In the genomic region with DNA sequence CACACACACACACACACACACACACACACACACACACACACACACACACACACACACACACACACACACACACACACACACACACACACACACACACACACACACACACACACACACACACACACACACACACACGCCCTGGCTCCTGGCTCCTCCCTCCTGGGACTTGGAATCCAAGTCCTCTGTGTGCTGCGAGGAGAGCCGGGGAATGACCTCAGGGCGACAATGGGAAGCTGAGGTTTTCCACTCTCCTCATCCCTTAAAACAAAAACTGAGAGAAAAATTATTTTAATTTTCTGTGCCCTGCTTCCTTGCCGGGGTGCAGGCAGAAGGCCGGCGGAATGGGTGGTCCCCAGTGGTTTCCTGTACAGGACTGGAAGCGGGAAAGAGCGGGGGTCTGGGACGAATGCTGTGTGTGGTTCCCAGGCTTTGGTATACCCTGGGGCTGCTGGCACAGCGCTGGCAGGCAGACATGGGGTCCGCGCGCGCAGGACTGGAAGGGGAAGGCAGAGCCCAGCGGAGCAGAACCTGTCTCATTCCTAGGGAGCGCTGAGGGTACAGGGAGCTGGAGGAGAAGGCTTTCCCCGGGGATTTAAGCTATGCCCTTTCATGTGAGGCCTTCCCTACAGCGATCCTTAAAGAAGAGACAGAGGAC, we compare ENCODE assay signal across 10 mouse cellular contexts. TPM values are rescaled to one million over a fixed set of nuclear protein-coding genes. Genes with fewer than 3 reads are reported as not detected.
DNase-seq lines count a peak whose midpoint lies in the region; TF ChIP-seq lines count a peak whose summit lies in the region.
"Had no signal": no experiment of that assay in that cellular context is flagged by ENCODE, and none has a peak within 500 bp of the region (broad histone marks: within the 10 kb centered on the region; RNA-seq: fewer than 3 reads in every experiment).

No protein-coding gene starts in this region.

- H3K4me1 ChIP-seq in forebrain, embryonic 10.5 days: peaks cover 12% of the 10 kb centered on the region
- peaks cover 12% of the 10 kb centered on the region for H3K4me1 ChIP-seq in kidney, adult 2 months (ENCODE audit: control insufficient read depth, insufficient read depth, low read length)

- H3K27me3 ChIP-seq in forebrain, embryonic 10.5 days (ENCODE audit: poor library complexity, severe bottlenecking): peaks cover 54% of the 10 kb centered on the region
- H3K27me3 ChIP-seq in kidney, adult 2 months (replicated peaks; ENCODE audit: control insufficient read depth, insufficient read depth, low read length): no peaks in the 10 kb centered on the region

- TF ChIP-seq POLR2A in brain, embryonic 14.5 days (IDR thresholded peaks at IDR 0.05; ENCODE audit: borderline replicate concordance, extremely low read depth, insufficient read depth, insufficient read length, poor library complexity, severe bottlenecking): no peak
- no peak for TF ChIP-seq POLR2A in kidney, adult 2 months (IDR thresholded peaks at IDR 0.05; ENCODE audit: low read depth, low read length)

- TF ChIP-seq CTCF in brain, embryonic 14.5 days (IDR thresholded peaks at IDR 0.05; ENCODE audit: borderline replicate concordance, extremely low read depth, insufficient read depth, insufficient read length): no peak
- TF ChIP-seq CTCF in kidney, adult 2 months (conservative IDR thresholded peaks at IDR 0.05; ENCODE audit: insufficient read depth, insufficient read length, low read depth, low read length): no peak

- 5% methylated on average over 19 of the region's 19 CpGs for WGBS in forebrain, embryonic 10.5 days
- WGBS in kidney, adult 2 months: 5% methylated on average over 19 of the region's 19 CpGs

- H3K36me3 ChIP-seq in forebrain, embryonic 10.5 days (replicated peaks): no peaks in the 10 kb centered on the region
- H3K36me3 ChIP-seq in kidney, adult 2 months (ENCODE audit: control insufficient read depth, insufficient read depth, low read length): no peaks in the 10 kb centered on the region

- intact Hi-C loops in left cerebral cortex, postnatal 36 days (cut with DNase I): no loop called here

- DNase-seq in brain, embryonic 14.5 days (ENCODE audit: low read depth): peak; percentile 44
- peak; percentile 30 for DNase-seq in forebrain, embryonic 10.5 days (ENCODE audit: extremely low spot score, low spot score)
- peak; percentile 53 for DNase-seq in kidney, adult 2 months
- DNase-seq in mesoderm, embryonic 11.5 days (ENCODE audit: low read depth, low spot score): peak; percentile 24
- no peak for DNase-seq in spleen, postnatal 4 days (ENCODE audit: low spot score in 2 of 2)
- DNase-seq in left cerebral cortex, postnatal 36 days (ENCODE audit: low spot score in 2 of 2): no peak
- DNase-seq in gastrocnemius, postnatal 25 days: no peak
- DNase-seq: right cerebral cortex, postnatal 25 days had no signal

- H3K9me3 ChIP-seq in forebrain, embryonic 10.5 days: no peaks in the 10 kb centered on the region

- H3K27ac ChIP-seq in forebrain, embryonic 10.5 days: peak overlapping the region; percentile 27; the same call in 1 of the 2 replicates
- H3K27ac ChIP-seq in kidney, adult 2 months (ENCODE audit: insufficient read depth, low read depth, low read length): peak overlapping the region; percentile 76
- H3K27ac ChIP-seq: liver, embryonic 14.5 days had no signal

- peak overlapping the region; percentile 19 for H3K4me3 ChIP-seq in forebrain, embryonic 10.5 days
- H3K4me3 ChIP-seq in kidney, adult 2 months (ENCODE audit: insufficient read depth, low read depth, low read length): no peak overlapping the region

RNA-seq across cellular contexts. Expression of gene Onecut3, which starts 30.1 kb away (rescaled TPM):
- 5.0 and 10.9 TPM in 2 replicates for polyA plus RNA-seq in brain, embryonic 14.5 days (2012; rRNA removed)
- polyA plus RNA-seq in forebrain, embryonic 10.5 days (2016; fragmentation: Nextera tagmentation; extraction: Ambion mirVana): 0.05 and 0.07 TPM in 2 replicates
- 0.03 TPM in 1 of 2 replicates, not detected in the other for polyA plus RNA-seq in kidney, adult 2 months (2012; rRNA removed)
- not detected for total RNA-seq in left cerebral cortex, postnatal 36 days (2021)
- not detected for total RNA-seq in gastrocnemius, postnatal 25 days (2021)
- total RNA-seq: adrenal gland, adult 18-20 months had no signal

RNA-seq across cellular contexts. Expression of gene Tcf3, which starts 31.1 kb away (rescaled TPM):
- 128 and 138 TPM in 2 replicates for polyA plus RNA-seq in brain, embryonic 14.5 days (2012; rRNA removed)
- 191 and 199 TPM in 2 replicates for polyA plus RNA-seq in forebrain, embryonic 10.5 days (2016; fragmentation: Nextera tagmentation; extraction: Ambion mirVana)
- 33.3 and 38.6 TPM in 2 replicates for polyA plus RNA-seq in kidney, adult 2 months (2012; rRNA removed)
- total RNA-seq in left cerebral cortex, postnatal 36 days (2021): 10 to 100 TPM; 26.0 to 28.3 TPM
- total RNA-seq in gastrocnemius, postnatal 25 days (2021): 10 to 100 TPM; 11.1 to 13.8 TPM

RNA-seq across cellular contexts. Expression of gene Uqcr11, which starts 57.9 kb away (rescaled TPM):
- 597 and 852 TPM in 2 replicates for polyA plus RNA-seq in brain, embryonic 14.5 days (2012; rRNA removed)
- 625 and 631 TPM in 2 replicates for polyA plus RNA-seq in forebrain, embryonic 10.5 days (2016; fragmentation: Nextera tagmentation; extraction: Ambion mirVana)
- polyA plus RNA-seq in kidney, adult 2 months (2012; rRNA removed): 3,960 and 3,968 TPM in 2 replicates
- total RNA-seq in left cerebral cortex, postnatal 36 days (2021): 100 to 1,000 TPM; 411 to 444 TPM
- 100 to 1,000 TPM; 913 to 952 TPM for total RNA-seq in gastrocnemius, postnatal 25 days (2021)

Comparison
In these comparisons a context has a peak if more than half of its experiments do, and no peak if none do; other contexts are left out.
1. DNase-seq: peak in brain, embryonic 14.5 days (single experiment), forebrain, embryonic 10.5 days (single experiment), kidney, adult 2 months (single experiment) and mesoderm, embryonic 11.5 days (single experiment); none in spleen, postnatal 4 days (0 of 2), left cerebral cortex, postnatal 36 days (0 of 2) and gastrocnemius, postnatal 25 days (single experiment).